Mouse (Mus musculus) hindbrain, postnatal 0 days (tissue): Measurements from ENCODE around the gene Med8. TPM values are rescaled to one million over a fixed set of nuclear protein-coding genes. Genes with fewer than 3 reads are reported as not detected.

Experiments used
- ATAC-seq: fragments of 200-750 bp; cut with Nextera tagmentation; 2 replicates; pipeline ENCODE4 v1.8.0; 2017; ENCODE audit warnings: mild to moderate bottlenecking, moderate TSS enrichment, moderate library complexity
- DNase-seq: peaks from one replicate; pipeline ENCODE4 v3.0.0-alpha.2; 2015; ENCODE audit warnings: low spot score
- H3K27ac ChIP-seq: fragments of 300-500 bp; sonication (generic); 2 replicates; pipeline ENCODE4 v1.5.1; 2014; ENCODE audit warnings: mild to moderate bottlenecking
- H3K27me3 ChIP-seq: fragments of 300-500 bp; sonication (generic); 2 replicates; pipeline ENCODE4 v1.6.1; 2014; ENCODE audit warnings: low read length, mixed read lengths; ENCODE audit not compliant: insufficient read depth
- H3K36me3 ChIP-seq: fragments of 300-500 bp; sonication (generic); 2 replicates; pipeline ENCODE4 v1.6.1; 2014; ENCODE audit warnings: low read length, mixed read lengths; ENCODE audit not compliant: insufficient read depth
- H3K4me1 ChIP-seq: fragments of 300-500 bp; sonication (generic); 2 replicates; pipeline ENCODE4 v1.6.1; 2014; ENCODE audit warnings: antibody characterized with exemption, low read length, mixed read lengths; ENCODE audit not compliant: insufficient read depth
- H3K4me2 ChIP-seq: fragments of 300-500 bp; sonication (generic); 2 replicates; pipeline ENCODE4 v1.6.1; 2014; ENCODE audit warnings: low read depth, mild to moderate bottlenecking, low read length, moderate library complexity, mixed read lengths
- H3K4me3 ChIP-seq: fragments of 300-500 bp; sonication (generic); 2 replicates; pipeline ENCODE4 v1.5.1; 2014; ENCODE audit warnings: low read length
- H3K9ac ChIP-seq: fragments of 300-500 bp; sonication (generic); replicated peaks from 2 replicates; pipeline ENCODE4 v1.6.1; 2014; ENCODE audit warnings: mild to moderate bottlenecking, low read length, moderate library complexity, mixed read lengths
- H3K9me3 ChIP-seq: fragments of 300-500 bp; sonication (generic); 2 replicates; pipeline ENCODE4 v1.6.1; 2016; ENCODE audit warnings: low read length, mixed read lengths
- CTCF ChIP-seq: IDR thresholded peaks from 2 replicates; pipeline ENCODE4 v1.5.1; 2016; ENCODE audit warnings: antibody characterized with exemption, control low read depth, low read depth
- WGBS: fragments of 180-500 bp; shearing (Covaris S2); extraction: QIAGEN DNeasy Blood & Tissue Kit; methylation state at CpG from one replicate; pipeline ENCODE4 v1.1.7; 2014; 5-methylcytosine and 5-hydroxymethylcytosine counted together
- polyA plus RNA-seq: library from polyadenylated mRNA; unstranded; fragments of >200 nt; fragmentation: Nextera tagmentation; extraction: Ambion mirVana; gene quantifications from 2 replicates; pipeline ENCODE4 v1.2.1, GENCODE M21; 2015
- total RNA-seq: library from RNA; depleted of rRNA; stranded (reverse); fragments of >200 nt; gene quantifications from 2 replicates; pipeline ENCODE4 v1.2.3, GENCODE M21; 2014

The Med8 gene
- total and polyA plus RNA-seq, 2 experiments from 2014 or later = 48.8 to 100 TPM

DNA sequence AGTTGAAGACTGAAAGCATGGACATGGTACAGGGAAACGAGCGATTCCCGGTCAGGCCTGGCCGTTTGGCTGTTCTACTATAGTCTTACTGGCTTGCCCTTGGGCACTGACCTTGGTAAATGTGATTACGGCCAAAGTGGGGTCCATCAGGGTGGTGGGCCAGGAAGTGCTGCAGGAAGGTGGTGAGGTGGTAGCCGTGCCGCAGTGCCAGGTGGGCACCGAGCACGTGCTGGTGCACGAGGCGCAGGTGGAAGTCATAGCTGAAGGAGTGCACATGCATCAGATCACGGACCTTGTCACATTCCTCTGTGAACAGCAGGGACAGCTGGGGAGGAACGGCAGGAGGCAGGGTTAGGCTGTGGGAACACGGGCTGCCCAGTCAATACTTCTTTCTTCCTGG, 43.1 kb upstream of the Med8 start:
- Histone ChIP-seq H3K9me3 (no peaks in the 10 kb centered on the region), H3K36me3 (peaks cover 61% of the 10 kb centered on the region), H3K9ac (no peak overlapping the region), H3K4me1 (no peaks in the 10 kb centered on the region), H3K4me2 (no peak overlapping the region), H3K27me3 (no peaks in the 10 kb centered on the region), H3K27ac (no peak overlapping the region), H3K4me3 (no peak overlapping the region)
- ATAC-seq (no peak), DNase-seq (no peak)
- TF ChIP-seq CTCF = no peak
- WGBS = 88% methylated on average over 14 of the region's 14 CpGs

DNA sequence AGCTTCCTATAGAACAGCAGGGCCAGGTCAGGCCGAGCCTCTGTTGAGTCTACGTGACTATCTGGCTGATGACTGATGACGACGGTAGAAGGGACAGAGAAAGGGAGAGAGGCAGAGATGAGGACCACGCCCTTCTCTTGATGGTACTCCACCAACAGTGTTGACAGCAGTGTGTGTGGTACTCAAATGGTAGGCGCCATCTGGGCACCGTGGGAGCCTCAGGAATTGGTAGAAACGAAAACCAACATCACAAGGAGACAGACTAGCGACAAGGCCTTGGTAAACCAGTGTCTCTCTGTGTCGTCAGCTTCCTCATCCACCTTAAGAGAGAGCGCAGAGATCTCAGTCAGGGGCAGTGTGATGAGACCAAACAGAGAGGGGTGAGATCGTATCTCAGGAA, 41.6 kb upstream of the Med8 start:
- Histone ChIP-seq H3K27me3 (no peaks in the 10 kb centered on the region), H3K4me3 (no peak overlapping the region), H3K36me3 (peaks cover 68% of the 10 kb centered on the region), H3K4me2 (no peak overlapping the region), H3K27ac (no peak overlapping the region), H3K9ac (no peak overlapping the region), H3K9me3 (no peaks in the 10 kb centered on the region), H3K4me1 (no peaks in the 10 kb centered on the region)
- DNase-seq = no peak
- WGBS = 90% methylated on average over 12 of the region's 12 CpGs
- no peak for ATAC-seq
- TF ChIP-seq CTCF = no peak

GRCm38 (mm10) chr4:118368616-118369015, 40.5 kb upstream of the Med8 start:
- Histone ChIP-seq H3K27ac (no peak overlapping the region), H3K9me3 (no peaks in the 10 kb centered on the region), H3K27me3 (no peaks in the 10 kb centered on the region), H3K4me1 (no peaks in the 10 kb centered on the region), H3K36me3 (peaks cover 68% of the 10 kb centered on the region), H3K4me2 (no peak overlapping the region), H3K4me3 (no peak overlapping the region), H3K9ac (no peak overlapping the region)
- 90% methylated on average over 3 of the region's 3 CpGs for WGBS
- TF ChIP-seq CTCF = no peak
- no peak for ATAC-seq
- no peak for DNase-seq

DNA sequence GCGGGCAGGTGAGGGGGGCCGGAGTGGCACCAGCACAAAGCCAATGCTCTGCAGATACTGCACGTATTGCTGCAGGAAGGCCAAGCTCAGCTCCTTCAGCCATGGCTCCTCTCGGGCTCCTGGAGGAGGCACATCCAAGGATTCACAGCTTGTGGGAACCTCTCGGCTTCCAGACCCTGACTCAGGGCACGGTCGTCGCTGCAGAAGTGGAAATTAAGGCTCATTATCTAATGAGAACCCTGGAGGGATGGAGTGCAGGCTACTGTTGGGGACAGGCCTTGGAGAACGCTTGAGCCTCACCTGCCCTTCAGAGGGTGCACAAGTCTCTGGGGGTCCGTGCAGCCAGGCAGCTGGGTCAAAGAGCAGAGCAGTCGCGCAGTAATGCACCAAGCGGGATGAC, 37.3 kb upstream of the Med8 start:
- no peaks in the 10 kb centered on the region for H3K9me3 ChIP-seq
- no peak overlapping the region for H3K27ac ChIP-seq
- H3K4me1 ChIP-seq = no peaks in the 10 kb centered on the region
- ATAC-seq (no peak), DNase-seq (no peak)
- 90% methylated on average over 13 of the region's 13 CpGs for WGBS
- H3K4me3 ChIP-seq = no peak overlapping the region
- no peak overlapping the region for H3K9ac ChIP-seq
- no peak overlapping the region for H3K4me2 ChIP-seq
- no peak for TF ChIP-seq CTCF
- H3K36me3 ChIP-seq = peaks cover 78% of the 10 kb centered on the region
- no peaks in the 10 kb centered on the region for H3K27me3 ChIP-seq

- DNase-seq = no peak
- Histone ChIP-seq H3K27me3 (no peaks in the 10 kb centered on the region), H3K4me3 (no peak overlapping the region), H3K4me2 (no peak overlapping the region), H3K9me3 (no peaks in the 10 kb centered on the region), H3K4me1 (no peaks in the 10 kb centered on the region), H3K27ac (no peak overlapping the region), H3K36me3 (peaks cover 92% of the 10 kb centered on the region), H3K9ac (no peak overlapping the region)
- 91% methylated on average over 6 of the region's 6 CpGs for WGBS
- ATAC-seq = no peak
- no peak for TF ChIP-seq CTCF
Measured at GRCm38 (mm10) chr4:118375999-118376398, 33.1 kb upstream of the Med8 start.

GRCm38 (mm10) chr4:118383271-118383670, 25.9 kb upstream of the Med8 start:
- H3K36me3 ChIP-seq = peaks cover 91% of the 10 kb centered on the region
- H3K4me2 ChIP-seq = no peak overlapping the region
- H3K4me1 ChIP-seq = no peaks in the 10 kb centered on the region
- H3K4me3 ChIP-seq = no peak overlapping the region
- H3K27me3 ChIP-seq = no peaks in the 10 kb centered on the region
- no peak for TF ChIP-seq CTCF
- H3K27ac ChIP-seq = no peak overlapping the region
- 86% methylated on average over 7 of the region's 7 CpGs for WGBS
- DNase-seq (no peak), ATAC-seq (no peak)
- no peak overlapping the region for H3K9ac ChIP-seq
- H3K9me3 ChIP-seq = no peaks in the 10 kb centered on the region

DNA sequence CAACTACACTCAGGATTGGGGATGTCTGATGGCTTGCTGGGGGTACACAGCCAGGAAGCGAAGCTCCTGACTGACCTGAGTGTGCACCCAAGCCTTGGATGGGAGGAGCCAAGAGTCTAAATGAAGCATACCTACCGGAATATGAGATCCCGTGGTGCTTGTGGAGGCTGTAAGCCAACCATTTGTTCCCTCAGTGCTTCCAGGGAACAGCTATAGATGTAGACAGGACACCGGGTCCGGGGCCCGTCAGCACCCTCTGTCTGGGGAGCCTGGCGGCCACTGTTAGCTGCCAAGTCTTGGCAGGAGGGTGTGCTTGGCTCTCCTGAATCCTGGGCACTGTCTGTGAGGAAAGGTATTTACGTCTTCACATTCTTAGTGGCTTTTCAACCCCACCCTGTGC, 21.8 kb upstream of the Med8 start:
- Histone ChIP-seq H3K27ac (no peak overlapping the region), H3K4me1 (no peaks in the 10 kb centered on the region), H3K9ac (no peak overlapping the region), H3K36me3 (peaks cover 95% of the 10 kb centered on the region), H3K4me2 (no peak overlapping the region), H3K9me3 (no peaks in the 10 kb centered on the region), H3K27me3 (no peaks in the 10 kb centered on the region), H3K4me3 (no peak overlapping the region)
- ATAC-seq (no peak), DNase-seq (no peak)
- TF ChIP-seq CTCF = no peak
- 90% methylated on average over 8 of the region's 8 CpGs for WGBS
